Mouse (Mus musculus) gastrocnemius, postnatal 36 days (tissue): ENCODE measurements around the gene Gm47841. TPM values are rescaled to one million over a fixed set of nuclear protein-coding genes. Genes with fewer than 3 reads are reported as not detected.
A peak's percentile ranks its signal among the peaks of the same experiment; 100 is the strongest.

Experiments
- DNase-seq, 2 experiments: peaks; one replicate each; pipeline ENCODE4 v3.0.0; 2022
- intact Hi-C: fragments of 180-260 bp; cut with DNase I; formaldehyde crosslinking; loops from one replicate; pipeline ENCODE4 v1.15.1; 2025
- total RNA-seq, 2 experiments: library from RNA; stranded (reverse); gene quantifications; 2 replicates each; pipeline ENCODE4 v1.2.3; 2021

Gene Gm47841
- total RNA-seq, 2 experiments from 2014 or later = not detected

- intact Hi-C loops = no loop called here
- DNase-seq = peak in 1 of 2 experiments; percentile 14
These were observed 537 bp downstream of the Gm47841 start for GRCm38 (mm10) chr15:101046527-101047193.

- intact Hi-C loops = no loop called here
- DNase-seq = no peak
These were observed 1.1 kb downstream of the Gm47841 start for GRCm38 (mm10) chr15:101046039-101046526.

- no peak for DNase-seq
- intact Hi-C loops = no loop called here
These were observed 2.7 kb downstream of the Gm47841 start for GRCm38 (mm10) chr15:101044531-101044930.

GRCm38 (mm10) chr15:101042613-101043012, 4.6 kb downstream of the Gm47841 start:
- intact Hi-C loops = no loop called here
- DNase-seq = peak; percentile 24 to 51

- intact Hi-C loops = no loop called here
- DNase-seq = no peak
These were observed 5.2 kb downstream of the Gm47841 start for GRCm38 (mm10) chr15:101041966-101042365.

GRCm38 (mm10) chr15:101039651-101040050, 7.5 kb downstream of the Gm47841 start:
- no peak for DNase-seq
- intact Hi-C loops = loop anchor here (5.0 kb wide), 1 partner anchor 282 kb away; no protein-coding TSS in a partner anchor

- DNase-seq = no peak
- intact Hi-C loops = no loop called here
These were observed 18.2 kb downstream of the Gm47841 start for GRCm38 (mm10) chr15:101028960-101029359.

GRCm38 (mm10) chr15:101011352-101011751, 35.8 kb downstream of the Gm47841 start:
- intact Hi-C loops = no loop called here
- DNase-seq = no peak

GRCm38 (mm10) chr15:101008386-101009010, 38.7 kb downstream of the Gm47841 start:
- intact Hi-C loops = no loop called here
- no peak for DNase-seq

GRCm38 (mm10) chr15:101007236-101007635, 40.0 kb downstream of the Gm47841 start:
- no peak for DNase-seq
- intact Hi-C loops = no loop called here

- DNase-seq = peak; percentile 21 to 24
- intact Hi-C loops = no loop called here
These were observed 40.8 kb downstream of the Gm47841 start for GRCm38 (mm10) chr15:101006251-101007040.

- intact Hi-C loops = no loop called here
- no peak for DNase-seq
These were observed 41.5 kb downstream of the Gm47841 start for GRCm38 (mm10) chr15:101005717-101006116.

GRCm38 (mm10) chr15:101004538-101004937, 42.7 kb downstream of the Gm47841 start:
- intact Hi-C loops = no loop called here
- no peak for DNase-seq

- DNase-seq = no peak
- intact Hi-C loops = no loop called here
These were observed 44.7 kb downstream of the Gm47841 start for GRCm38 (mm10) chr15:101002466-101002865.

GRCm38 (mm10) chr15:101001685-101002084, 45.5 kb downstream of the Gm47841 start:
- intact Hi-C loops = no loop called here
- no peak for DNase-seq

GRCm38 (mm10) chr15:100997090-100997489, 50.1 kb downstream of the Gm47841 start:
- DNase-seq = no peak
- intact Hi-C loops = no loop called here

Other genes with a start within 250 kb of the Gm47841 start
- under 1 TPM in 1 of 2 experiments, not detected in 1; 0.43 TPM for gene Scn8a, start 177.5 kb downstream of the Gm47841 start, total RNA-seq
- gene Fignl2, start 31.2 kb upstream of the Gm47841 start, total RNA-seq = under 1 TPM; 0.54 to 0.74 TPM
- not detected for gene Ankrd33, start 68.4 kb upstream of the Gm47841 start, total RNA-seq
- gene Acvrl1, start 81.1 kb upstream of the Gm47841 start, total RNA-seq = 1 to 10 TPM; 8.5 to 9.2 TPM
- gene Acvr1b, start 126.7 kb upstream of the Gm47841 start, total RNA-seq = 10 to 100 TPM; 32.4 to 36.5 TPM
- 1 to 10 TPM; 5.7 to 6.3 TPM for gene Grasp, start 176.8 kb upstream of the Gm47841 start, total RNA-seq
- gene Nr4a1, start 206.9 kb upstream of the Gm47841 start, total RNA-seq = 100 to 1,000 TPM; 152 to 202 TPM
- 10 to 100 TPM; 30.6 to 32.6 TPM for gene Atg101, start 236.9 kb upstream of the Gm47841 start, total RNA-seq
- under 1 TPM; 0.23 to 0.44 TPM for gene 6030408B16Rik, start 245.8 kb upstream of the Gm47841 start, total RNA-seq